Mouse (Mus musculus) forebrain, embryonic 11.5 days (tissue): ENCODE results near the gene Slc38a3. TPM values are rescaled to one million over a fixed set of nuclear protein-coding genes. Genes with fewer than 3 reads are reported as not detected.

Experiments used
- ATAC-seq: fragments of 200-750 bp; cut with Nextera tagmentation; replicated peaks from 2 replicates; pipeline ENCODE4 v1.8.0; 2017; ENCODE audit warnings: moderate TSS enrichment; ENCODE audit not compliant: low FRiP score
- DNase-seq: peaks from one replicate; pipeline ENCODE4 v3.0.0-alpha.2; 2017; ENCODE audit warnings: low spot score
- H3K27ac ChIP-seq: fragments of 300-500 bp; sonication (generic); 2 replicates; pipeline ENCODE4 v1.5.1; 2014; ENCODE audit warnings: low read depth, low read length
- H3K27me3 ChIP-seq: fragments of 300-500 bp; sonication (generic); 2 replicates; pipeline ENCODE4 v1.6.1; 2014; ENCODE audit warnings: mild to moderate bottlenecking, low read length, mixed read lengths; ENCODE audit not compliant: control insufficient read depth, insufficient read depth
- H3K36me3 ChIP-seq: fragments of 300-500 bp; sonication (generic); 2 replicates; pipeline ENCODE4 v1.6.1; 2014; ENCODE audit warnings: mild to moderate bottlenecking, low read length, moderate library complexity, mixed read lengths; ENCODE audit not compliant: control insufficient read depth, insufficient read depth
- H3K4me1 ChIP-seq: fragments of 300-500 bp; sonication (generic); replicated peaks from 2 replicates; pipeline ENCODE4 v1.6.1; 2014; ENCODE audit warnings: low read length, mixed read lengths; ENCODE audit not compliant: control insufficient read depth, insufficient read depth
- H3K4me2 ChIP-seq: fragments of 300-500 bp; sonication (generic); 2 replicates; pipeline ENCODE4 v1.6.1; 2014; ENCODE audit warnings: low read depth, mild to moderate bottlenecking, low read length, moderate library complexity, mixed read lengths; ENCODE audit not compliant: severe bottlenecking
- H3K4me3 ChIP-seq: fragments of 300-500 bp; sonication (generic); 2 replicates; pipeline ENCODE4 v1.5.1; 2014; ENCODE audit warnings: low read depth, low read length
- H3K9ac ChIP-seq: fragments of 300-500 bp; sonication (generic); 2 replicates; pipeline ENCODE4 v1.6.1; 2014; ENCODE audit warnings: low read length
- H3K9me3 ChIP-seq: fragments of 300-500 bp; sonication (generic); 2 replicates; pipeline ENCODE4 v1.6.1; 2016; ENCODE audit warnings: low read length, mixed read lengths; ENCODE audit not compliant: control insufficient read depth
- WGBS: fragments of 180-500 bp; shearing (Covaris S2); extraction: QIAGEN DNeasy Blood & Tissue Kit; methylation state at CpG from one replicate; pipeline ENCODE4 v1.1.7; 2014; 5-methylcytosine and 5-hydroxymethylcytosine counted together
- polyA plus RNA-seq: library from polyadenylated mRNA; unstranded; fragments of >200 nt; fragmentation: Nextera tagmentation; extraction: Ambion mirVana; gene quantifications from 2 replicates; pipeline ENCODE4 v1.2.1, GENCODE M21; 2014

Slc38a3 gene
- polyA plus RNA-seq, 1 experiment from 2014 or later, result 6.7 TPM

- peaks cover 13% of the 10 kb centered on the region for H3K27me3 ChIP-seq
- no peaks in the 10 kb centered on the region for H3K36me3 ChIP-seq
- no peak overlapping the region for H3K27ac ChIP-seq
- 24% methylated on average over 17 of the region's 17 CpGs for WGBS
- H3K9ac ChIP-seq, result no peak overlapping the region; the same call in 1 of the 2 replicates
- ATAC-seq (0 out of 2 replicates have a peak, but pooled peaks have one; percentile 13), DNase-seq (peak; percentile 78)
- no peak overlapping the region for H3K4me3 ChIP-seq
- H3K4me1 ChIP-seq, result peaks cover 5% of the 10 kb centered on the region; the same call in 1 of the 2 replicates
- no peaks in the 10 kb centered on the region for H3K9me3 ChIP-seq
- peak overlapping the region; percentile 53; the same call in 1 of the 2 replicates for H3K4me2 ChIP-seq
Observed at GRCm38 (mm10) chr9:107677091-107677784, 7.9 kb upstream of the Slc38a3 start.

- Histone ChIP-seq H3K9ac (peak overlapping the region; percentile 50), H3K4me3 (peak overlapping the region; percentile 21), H3K27me3 (peaks cover 13% of the 10 kb centered on the region), H3K4me2 (peak overlapping the region; percentile 53), H3K27ac (no peak overlapping the region), H3K36me3 (no peaks in the 10 kb centered on the region), H3K4me1 (peaks cover 5% of the 10 kb centered on the region; the same call in 1 of the 2 replicates), H3K9me3 (no peaks in the 10 kb centered on the region)
- WGBS, result 3% methylated on average over 25 of the region's 25 CpGs
- no peak for DNase-seq
- ATAC-seq, result peak; percentile 29
Observed at GRCm38 (mm10) chr9:107676302-107676701, 7.0 kb upstream of the Slc38a3 start.

GRCm38 (mm10) chr9:107675671-107676301 lies 6.5 kb upstream of the Slc38a3 start:
- H3K4me2 ChIP-seq, result peak overlapping the region; percentile 53
- peak overlapping the region; percentile 50 for H3K9ac ChIP-seq
- ATAC-seq (peak; percentile 73), DNase-seq (peak; percentile 90)
- H3K4me3 ChIP-seq, result peak overlapping the region; percentile 21
- peaks cover 13% of the 10 kb centered on the region for H3K27me3 ChIP-seq
- no peaks in the 10 kb centered on the region for H3K9me3 ChIP-seq
- H3K36me3 ChIP-seq, result no peaks in the 10 kb centered on the region
- H3K4me1 ChIP-seq, result peaks cover 5% of the 10 kb centered on the region; the same call in 1 of the 2 replicates
- no peak overlapping the region for H3K27ac ChIP-seq
- whole genome bisulfite sequencing, result under 1% methylated on average over 39 of the region's 39 CpGs

GRCm38 (mm10) chr9:107674609-107675429 lies 5.5 kb upstream of the Slc38a3 start:
- Histone ChIP-seq H3K27ac (no peak overlapping the region), H3K9me3 (no peaks in the 10 kb centered on the region), H3K9ac (no peak overlapping the region), H3K4me2 (no peak overlapping the region), H3K4me1 (peaks cover 5% of the 10 kb centered on the region; the same call in 1 of the 2 replicates), H3K27me3 (peaks cover 13% of the 10 kb centered on the region), H3K4me3 (no peak overlapping the region), H3K36me3 (no peaks in the 10 kb centered on the region)
- DNase-seq, result no peak
- peak; percentile 35; the same call in 1 of the 2 replicates for ATAC-seq
- WGBS, result 49% methylated on average over 9 of the region's 9 CpGs

- peaks cover 18% of the 10 kb centered on the region for H3K27me3 ChIP-seq
- peaks cover 20% of the 10 kb centered on the region for H3K4me1 ChIP-seq
- WGBS, result 66% methylated on average over 5 of the region's 5 CpGs
Observed at GRCm38 (mm10) chr9:107670259-107670658, 929 bp upstream of the Slc38a3 start.

GRCm38 (mm10) chr9:107668916-107669315 lies 414 bp downstream of the Slc38a3 start:
- H3K36me3 ChIP-seq, result no peaks in the 10 kb centered on the region
- DNase-seq (no peak), ATAC-seq (no peak)
- no peak overlapping the region for H3K4me2 ChIP-seq
- H3K9ac ChIP-seq, result no peak overlapping the region
- no peaks in the 10 kb centered on the region for H3K9me3 ChIP-seq
- WGBS, result 70% methylated on average over 3 of the region's 3 CpGs
- peaks cover 20% of the 10 kb centered on the region for H3K27me3 ChIP-seq
- no peak overlapping the region for H3K4me3 ChIP-seq
- H3K27ac ChIP-seq, result no peak overlapping the region
- H3K4me1 ChIP-seq, result peaks cover 20% of the 10 kb centered on the region

More at GRCm38 (mm10) chr9:107670259-107670658, 929 bp upstream of the Slc38a3 start:
- Histone ChIP-seq H3K4me3 (no peak overlapping the region), H3K27ac (no peak overlapping the region), H3K9me3 (no peaks in the 10 kb centered on the region), H3K36me3 (no peaks in the 10 kb centered on the region), H3K4me2 (no peak overlapping the region), H3K9ac (no peak overlapping the region)
- DNase-seq, result no peak
- ATAC-seq, result no peak

GRCm38 (mm10) chr9:107668011-107668410 lies 1.3 kb downstream of the Slc38a3 start:
- ATAC-seq (no peak), DNase-seq (no peak)
- H3K9me3 ChIP-seq, result no peaks in the 10 kb centered on the region
- 27% methylated on average over 8 of the region's 8 CpGs for WGBS
- H3K4me3 ChIP-seq, result no peak overlapping the region
- H3K4me2 ChIP-seq, result no peak overlapping the region
- no peaks in the 10 kb centered on the region for H3K36me3 ChIP-seq
- H3K9ac ChIP-seq, result no peak overlapping the region
- peaks cover 26% of the 10 kb centered on the region for H3K4me1 ChIP-seq
- H3K27ac ChIP-seq, result no peak overlapping the region
- H3K27me3 ChIP-seq, result peaks cover 20% of the 10 kb centered on the region

- DNase-seq, result peak; percentile 87
- peak overlapping the region; percentile 85 for H3K4me2 ChIP-seq
- H3K4me1 ChIP-seq, result peaks cover 26% of the 10 kb centered on the region
- no peak overlapping the region for H3K27ac ChIP-seq
- peaks cover 20% of the 10 kb centered on the region for H3K27me3 ChIP-seq
- under 1% methylated on average over 24 of the region's 24 CpGs for WGBS
- peak overlapping the region; percentile 53 for H3K9ac ChIP-seq
- H3K36me3 ChIP-seq, result no peaks in the 10 kb centered on the region
- ATAC-seq, result peak; percentile 90
- no peaks in the 10 kb centered on the region for H3K9me3 ChIP-seq
- peak overlapping the region; percentile 35 for H3K4me3 ChIP-seq
Observed at GRCm38 (mm10) chr9:107667219-107667618, 2.1 kb downstream of the Slc38a3 start.
